Mouse (Mus musculus): ENCODE measurements around the gene Gm10324. TPM values are rescaled to one million over a fixed set of nuclear protein-coding genes. Genes with fewer than 3 reads are reported as not detected.

Gm10324 gene
- polyA plus RNA-seq (2012; rRNA removed; ENCODE audit: low replicate concordance) = not detected in 2 replicates

GRCm38 (mm10) chr13:66119247-66119646 is at the start of gene Gm10324:
Gene Gm10324, plus strand, starts transcription at chr13:66119547.

Other genes starting within 250 kb of the Gm10324 start
- gene Gm10772, start 108.0 kb downstream of the Gm10324 start, polyA plus RNA-seq (2012; rRNA removed; ENCODE audit: low replicate concordance) = not detected in 2 replicates